ENCODE assay signal across 25 mouse cellular contexts in the genomic region with DNA sequence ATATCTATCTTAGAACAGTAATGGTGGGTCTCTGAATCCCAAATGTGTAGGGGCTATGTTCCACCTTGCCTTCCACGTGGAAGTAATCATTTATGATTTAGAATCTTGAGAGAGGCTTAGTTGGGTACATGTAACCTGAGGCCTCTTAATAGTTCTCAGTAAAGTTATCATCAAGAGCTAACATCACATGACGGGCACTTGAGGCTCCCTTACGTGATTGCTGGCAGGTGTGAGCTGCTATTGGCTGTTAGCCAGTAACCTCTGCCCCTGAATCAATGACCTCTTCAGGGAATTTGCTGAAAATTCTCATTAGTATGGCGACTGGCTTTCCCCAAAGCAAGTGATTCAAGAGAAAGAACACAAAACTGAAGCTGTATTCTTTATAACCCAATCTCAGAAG. TPM values are rescaled to one million over a fixed set of nuclear protein-coding genes. Genes with fewer than 3 reads are reported as not detected.
DNase-seq lines count a peak whose midpoint lies in the region; ATAC-seq and TF ChIP-seq lines count a peak whose summit lies in the region.
"Had no signal": no experiment of that assay in that cellular context is flagged by ENCODE, and none has a peak within 500 bp of the region (broad histone marks: within the 10 kb centered on the region; RNA-seq: fewer than 3 reads in every experiment).

No protein-coding gene starts in this region.

- WGBS in kidney, embryonic 14.5 days = 57% methylated on average over 4 of the region's 4 CpGs
- 59% methylated on average over 4 of the region's 4 CpGs for WGBS in lung, adult 2 months
- WGBS in small intestine, adult 2 months = 19% methylated on average over 4 of the region's 4 CpGs

- intact Hi-C loops in gastrocnemius, postnatal 14 days (cut with DNase I; ENCODE audit: low total_unique reads) = no loop called here

- H3K9me3 ChIP-seq in kidney, embryonic 14.5 days (ENCODE audit: control insufficient read depth, low read length) = no peaks in the 10 kb centered on the region
- H3K9me3 ChIP-seq: embryonic facial prominence, embryonic 13.5 days; forebrain, embryonic 15.5 days; limb, embryonic 15.5 days; midbrain, embryonic 10.5 days had no signal

- no peak overlapping the region for H3K4me2 ChIP-seq in kidney, embryonic 14.5 days (replicated peaks; ENCODE audit: low read depth, low read length)
- H3K4me2 ChIP-seq: embryonic facial prominence, embryonic 13.5 days; forebrain, embryonic 15.5 days; heart, embryonic 11.5 days; limb, embryonic 15.5 days had no signal

- no peak for TF ChIP-seq POLR2A in lung, adult 2 months (IDR thresholded peaks at IDR 0.05; ENCODE audit: borderline replicate concordance, extremely low read depth, low read depth, low read length)
- TF ChIP-seq POLR2A in small intestine, adult 2 months (IDR thresholded peaks at IDR 0.05; ENCODE audit: low read depth, low read length) = no peak

- ATAC-seq in kidney, embryonic 14.5 days (ENCODE audit: low FRiP score, low TSS enrichment) = no peak
- ATAC-seq: forebrain, embryonic 15.5 days; inflammation-experienced regulatory T-cells, adult 6 months had no signal

- DNase-seq in kidney, adult 11 months = peak; percentile 66
- DNase-seq in lung, adult 18-20 months = peak; percentile 74 to 78
- DNase-seq in lung, adult 2 months = no peak
- peak; percentile 26 for DNase-seq in kidney, postnatal 14 days
- DNase-seq in spleen, postnatal 4 days (ENCODE audit: low spot score in 2 of 2) = no peak
- DNase-seq in gastrocnemius, postnatal 14 days = no peak
- DNase-seq: cerebellum, adult 9-11 months; heart, postnatal 10 days; right cerebral cortex, postnatal 4 days; thymus, postnatal 14 days had no signal

- no peaks in the 10 kb centered on the region for H3K4me1 ChIP-seq in kidney, embryonic 14.5 days (ENCODE audit: control insufficient read depth, insufficient read depth, low read length)
- no peaks in the 10 kb centered on the region; the same call in 1 of the 2 replicates for H3K4me1 ChIP-seq in lung, adult 2 months (ENCODE audit: control insufficient read depth, insufficient read depth, low read length)
- H3K4me1 ChIP-seq in small intestine, adult 2 months (ENCODE audit: control insufficient read depth, insufficient read depth, insufficient read length, low read length) = peaks cover 27% of the 10 kb centered on the region; the same call in 1 of the 2 replicates
- H3K4me1 ChIP-seq: forebrain, embryonic 15.5 days; limb, embryonic 15.5 days had no signal

- H3K9ac ChIP-seq in kidney, embryonic 14.5 days (ENCODE audit: low read depth, low read length) = no peak overlapping the region
- H3K9ac ChIP-seq: embryonic facial prominence, embryonic 13.5 days; forebrain, embryonic 15.5 days; limb, embryonic 15.5 days had no signal

- no peak for TF ChIP-seq CTCF in lung, adult 2 months (IDR thresholded peaks at IDR 0.05; ENCODE audit: insufficient read depth, low read length)
- no peak for TF ChIP-seq CTCF in small intestine, adult 2 months (IDR thresholded peaks at IDR 0.05; ENCODE audit: extremely low read depth, insufficient read length, insufficient replicate concordance, low read depth, low read length)

- H3K4me3 ChIP-seq in kidney, embryonic 14.5 days (ENCODE audit: low read length) = no peak overlapping the region
- no peak overlapping the region for H3K4me3 ChIP-seq in lung, adult 2 months (replicated peaks; ENCODE audit: extremely low read depth, low read depth, low read length)
- H3K4me3 ChIP-seq in small intestine, adult 2 months (ENCODE audit: low read depth, low read length) = no peak overlapping the region
- H3K4me3 ChIP-seq: embryonic facial prominence, embryonic 13.5 days; forebrain, embryonic 15.5 days; limb, embryonic 15.5 days; midbrain, embryonic 10.5 days had no signal

- H3K27me3 ChIP-seq in kidney, embryonic 14.5 days (ENCODE audit: control insufficient read depth, insufficient read depth, low read length) = no peaks in the 10 kb centered on the region
- H3K27me3 ChIP-seq in small intestine, adult 2 months (ENCODE audit: control insufficient read depth, insufficient read depth, low read length) = no peaks in the 10 kb centered on the region
- H3K27me3 ChIP-seq: embryonic facial prominence, embryonic 13.5 days; forebrain, embryonic 15.5 days; limb, embryonic 15.5 days had no signal

- no peaks in the 10 kb centered on the region for H3K36me3 ChIP-seq in kidney, embryonic 14.5 days (ENCODE audit: control insufficient read depth, insufficient read depth, low read length)
- H3K36me3 ChIP-seq in small intestine, adult 2 months (ENCODE audit: control insufficient read depth, insufficient read depth, low read length) = no peaks in the 10 kb centered on the region
- H3K36me3 ChIP-seq: embryonic facial prominence, embryonic 13.5 days; forebrain, embryonic 15.5 days; limb, embryonic 15.5 days; midbrain, embryonic 10.5 days had no signal

- no peak overlapping the region for H3K27ac ChIP-seq in kidney, embryonic 14.5 days (ENCODE audit: low read depth, low read length)
- H3K27ac ChIP-seq in small intestine, adult 2 months (ENCODE audit: insufficient read depth, low read depth, low read length) = peak overlapping the region; percentile 90
- H3K27ac ChIP-seq: embryonic facial prominence, embryonic 13.5 days; forebrain, embryonic 15.5 days; limb, embryonic 15.5 days; macrophage; midbrain, embryonic 10.5 days had no signal

RNA-seq across cellular contexts. Expression of gene Calml3, which starts 17.0 kb away (rescaled TPM):
- polyA plus RNA-seq in kidney, embryonic 14.5 days (2014; fragmentation: Nextera tagmentation; extraction: Ambion mirVana) = 0.84 and 1.3 TPM in 2 replicates
- polyA plus RNA-seq in lung, adult 2 months (2012; rRNA removed) = 3.6 and 81.6 TPM in 2 replicates
- polyA plus RNA-seq in small intestine, adult 2 months (2012; rRNA removed) = not detected in 2 replicates
- total RNA-seq in gastrocnemius, postnatal 14 days (2021) = not detected
- total RNA-seq: CH12.LX; heart, postnatal 10 days; left cerebral cortex, adult 18-20 months; left cerebral cortex, postnatal 36 days; MEL had no signal
- polyA plus RNA-seq: cortical plate, adult 2 months; forebrain, embryonic 15.5 days; hindbrain, embryonic 11.5 days; inflammation-experienced regulatory T-cells, adult 6 months; macrophage; midbrain, embryonic 10.5 days had no signal

RNA-seq across cellular contexts. Expression of gene Calm4, which starts 50.5 kb away (rescaled TPM):
- polyA plus RNA-seq in kidney, embryonic 14.5 days (2014; fragmentation: Nextera tagmentation; extraction: Ambion mirVana) = not detected in 2 replicates
- polyA plus RNA-seq in lung, adult 2 months (2012; rRNA removed) = 56.0 TPM in 1 of 2 replicates, not detected in the other
- polyA plus RNA-seq in small intestine, adult 2 months (2012; rRNA removed) = not detected in 2 replicates
- total RNA-seq in gastrocnemius, postnatal 14 days (2021) = not detected
- total RNA-seq: CH12.LX; heart, postnatal 10 days; left cerebral cortex, adult 18-20 months; left cerebral cortex, postnatal 36 days; MEL had no signal
- polyA plus RNA-seq: cortical plate, adult 2 months; forebrain, embryonic 15.5 days; heart, embryonic 11.5 days; hindbrain, embryonic 11.5 days; inflammation-experienced regulatory T-cells, adult 6 months; macrophage; midbrain, embryonic 10.5 days had no signal

Comparison
In these comparisons a context has a peak if more than half of its experiments do, and no peak if none do; other contexts are left out.
1. DNase-seq: peak in kidney, adult 11 months (single experiment), lung, adult 18-20 months (2 of 2) and kidney, postnatal 14 days (single experiment); none in lung, adult 2 months (single experiment), spleen, postnatal 4 days (0 of 2) and gastrocnemius, postnatal 14 days (single experiment).